Mouse (Mus musculus) erythroblast, embryonic 14.5 days (primary cell): ENCODE results near the gene Gng4. TPM values are rescaled to one million over a fixed set of nuclear protein-coding genes. Genes with fewer than 3 reads are reported as not detected.

Source experiments
- H3K27me3 ChIP-seq: 2 replicates; pipeline ENCODE4 v1.6.1; 2012; ENCODE audit warnings: inconsistent platforms; ENCODE audit not compliant: control insufficient read depth
- H3K36me3 ChIP-seq: 2 replicates; pipeline ENCODE4 v1.6.1; 2012; ENCODE audit warnings: mild to moderate bottlenecking, inconsistent platforms; ENCODE audit not compliant: control insufficient read depth
- H3K4me1 ChIP-seq: 2 replicates; pipeline ENCODE4 v1.6.1; 2012; ENCODE audit warnings: inconsistent platforms; ENCODE audit not compliant: control insufficient read depth
- H3K4me3 ChIP-seq: replicated peaks from 2 replicates; pipeline ENCODE3; 2012; ENCODE audit warnings: moderate library complexity, mild to moderate bottlenecking, inconsistent platforms
- H3K9me3 ChIP-seq: 2 replicates; pipeline ENCODE4 v1.6.1; 2012; ENCODE audit warnings: low read length, inconsistent platforms, mixed read lengths; ENCODE audit not compliant: control insufficient read depth
- GATA1 ChIP-seq: IDR thresholded peaks from 2 replicates; pipeline ENCODE4 v1.6.1; 2012; ENCODE audit warnings: low read length, inconsistent platforms, mixed read lengths
- TAL1 ChIP-seq: IDR thresholded peaks from 3 replicates; pipeline ENCODE4 v1.6.1; 2012; ENCODE audit warnings: low read length, inconsistent platforms, mixed read lengths
- polyA plus RNA-seq: library from polyadenylated mRNA; stranded (reverse); fragments of >175 nt; gene quantifications from 2 replicates; pipeline ENCODE4 v1.2.3, GENCODE M21; 2012

Gene Gng4
- polyA plus RNA-seq: not detected in 2 replicates

- no peaks in the 10 kb centered on the region; the same call in 1 of the 2 replicates for H3K4me1 ChIP-seq
- no peaks in the 10 kb centered on the region for H3K9me3 ChIP-seq
- TF ChIP-seq GATA1 (no peak), TAL1 (no peak)
- H3K4me3 ChIP-seq: no peak within 1 kb of the TSS
- no peaks in the 10 kb centered on the region; the same call in 1 of the 2 replicates for H3K36me3 ChIP-seq
- peaks cover 41% of the 10 kb centered on the region for H3K27me3 ChIP-seq
Measured at GRCm38 (mm10) chr13:13783894-13784419, at the start of gene Gng4. Gng4 (plus strand) TSS chr13:13784059.

- H3K4me3 ChIP-seq: no peak overlapping the region
- no peak for TF ChIP-seq TAL1
- no peak for TF ChIP-seq GATA1
- no peaks in the 10 kb centered on the region for H3K4me1 ChIP-seq
- no peaks in the 10 kb centered on the region for H3K9me3 ChIP-seq
- H3K27me3 ChIP-seq: no peaks in the 10 kb centered on the region
- H3K36me3 ChIP-seq: peaks cover 7% of the 10 kb centered on the region
Measured at GRCm38 (mm10) chr13:13739232-13739631, 44.6 kb upstream of the Gng4 start.

GRCm38 (mm10) chr13:13745911-13746310 lies 37.9 kb upstream of the Gng4 start:
- Histone ChIP-seq H3K9me3 (no peaks in the 10 kb centered on the region), H3K4me3 (no peak overlapping the region), H3K4me1 (no peaks in the 10 kb centered on the region), H3K36me3 (peaks cover 24% of the 10 kb centered on the region), H3K27me3 (no peaks in the 10 kb centered on the region)
- TF ChIP-seq TAL1 (no peak), GATA1 (no peak)

GRCm38 (mm10) chr13:13775778-13776494 lies 7.9 kb upstream of the Gng4 start:
- Histone ChIP-seq H3K4me1 (no peaks in the 10 kb centered on the region), H3K4me3 (no peak overlapping the region), H3K36me3 (peaks cover 8% of the 10 kb centered on the region), H3K27me3 (no peaks in the 10 kb centered on the region), H3K9me3 (no peaks in the 10 kb centered on the region)
- TF ChIP-seq TAL1: no peak
- TF ChIP-seq GATA1: no peak

- Histone ChIP-seq H3K4me1 (no peaks in the 10 kb centered on the region), H3K4me3 (no peak overlapping the region), H3K27me3 (no peaks in the 10 kb centered on the region), H3K9me3 (no peaks in the 10 kb centered on the region), H3K36me3 (peaks cover 8% of the 10 kb centered on the region)
- TF ChIP-seq GATA1: no peak
Measured at GRCm38 (mm10) chr13:13777052-13777451, 6.8 kb upstream of the Gng4 start.

GRCm38 (mm10) chr13:13777696-13778095 lies 6.2 kb upstream of the Gng4 start:
- Histone ChIP-seq H3K9me3 (no peaks in the 10 kb centered on the region), H3K4me3 (no peak overlapping the region), H3K27me3 (peaks cover 1% of the 10 kb centered on the region; the same call in 1 of the 2 replicates), H3K36me3 (peaks cover 8% of the 10 kb centered on the region), H3K4me1 (no peaks in the 10 kb centered on the region)
- no peak for TF ChIP-seq GATA1
- no peak for TF ChIP-seq TAL1

- no peaks in the 10 kb centered on the region for H3K4me1 ChIP-seq
- TF ChIP-seq TAL1: no peak
- TF ChIP-seq GATA1: no peak
Measured at GRCm38 (mm10) chr13:13778837-13779458, 4.9 kb upstream of the Gng4 start.

GRCm38 (mm10) chr13:13780271-13780670 lies 3.6 kb upstream of the Gng4 start:
- H3K36me3 ChIP-seq: peaks cover 8% of the 10 kb centered on the region
- peaks cover 27% of the 10 kb centered on the region for H3K27me3 ChIP-seq
- no peaks in the 10 kb centered on the region for H3K9me3 ChIP-seq
- TF ChIP-seq GATA1 (no peak), TAL1 (no peak)
- H3K4me1 ChIP-seq: no peaks in the 10 kb centered on the region; the same call in 1 of the 2 replicates
- no peak overlapping the region for H3K4me3 ChIP-seq

More at GRCm38 (mm10) chr13:13778837-13779458, 4.9 kb upstream of the Gng4 start:
- peaks cover 14% of the 10 kb centered on the region for H3K27me3 ChIP-seq
- no peaks in the 10 kb centered on the region for H3K9me3 ChIP-seq
- H3K4me3 ChIP-seq: no peak overlapping the region
- peaks cover 8% of the 10 kb centered on the region for H3K36me3 ChIP-seq

GRCm38 (mm10) chr13:13781026-13781425 lies 2.8 kb upstream of the Gng4 start:
- Histone ChIP-seq H3K4me1 (no peaks in the 10 kb centered on the region; the same call in 1 of the 2 replicates), H3K9me3 (no peaks in the 10 kb centered on the region), H3K27me3 (peaks cover 35% of the 10 kb centered on the region), H3K4me3 (no peak overlapping the region), H3K36me3 (peaks cover 8% of the 10 kb centered on the region)
- TF ChIP-seq GATA1 (no peak), TAL1 (no peak)
